Mouse (Mus musculus): ENCODE measurements around the gene Wfdc2. TPM values are rescaled to one million over a fixed set of nuclear protein-coding genes. Genes with fewer than 3 reads are reported as not detected.

Wfdc2 gene
- 1 to 10 TPM in 1 of 4 experiments, under 1 TPM in 3; 0.55 to 1.1 (median 0.84) TPM for total RNA-seq (2022)

DNA sequence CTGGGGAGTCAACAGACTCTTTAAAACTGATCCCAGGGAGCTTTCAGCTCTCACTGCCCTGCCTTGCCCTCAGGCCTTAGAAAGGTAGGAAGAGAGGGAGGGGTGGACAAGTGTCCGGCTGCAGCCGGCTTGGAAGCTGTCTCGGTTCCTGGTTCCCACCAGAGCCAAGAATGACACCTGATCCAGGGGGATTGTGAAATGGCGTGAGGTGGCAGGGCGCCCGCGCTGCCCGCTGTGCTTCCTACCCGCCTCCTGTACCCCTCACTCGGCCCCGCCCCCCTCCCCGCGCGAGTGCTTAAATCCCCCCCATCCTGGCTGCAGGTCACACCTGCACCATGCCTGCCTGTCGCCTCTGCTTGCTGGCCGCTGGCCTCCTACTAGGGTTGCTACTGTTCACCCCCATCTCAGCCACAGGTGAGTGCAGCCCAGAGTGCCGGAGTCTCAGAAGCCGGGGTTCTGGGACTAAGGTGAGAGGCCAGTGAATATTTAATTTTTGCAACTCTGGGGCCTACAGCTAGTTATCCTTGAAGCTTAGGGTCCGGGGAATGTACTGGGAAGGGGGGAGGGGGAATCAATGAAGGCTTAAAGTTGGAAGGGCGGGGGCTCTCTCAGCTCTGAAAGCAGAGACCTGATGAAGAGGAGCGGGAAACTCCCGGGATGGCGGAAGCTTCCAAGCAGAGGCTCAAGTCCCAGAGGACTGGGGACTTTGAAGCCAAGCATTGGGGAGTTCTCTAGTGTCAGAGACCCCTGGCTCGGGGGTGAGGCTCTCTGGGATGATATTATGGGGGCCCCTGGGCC lies at the start of gene Wfdc2:
Gene Wfdc2 (plus strand): TSS at position 23 of the 798 bp plus-strand sequence.
- no peak for DNase-seq (ENCODE audit: low spot score in 2 of 2)

DNA sequence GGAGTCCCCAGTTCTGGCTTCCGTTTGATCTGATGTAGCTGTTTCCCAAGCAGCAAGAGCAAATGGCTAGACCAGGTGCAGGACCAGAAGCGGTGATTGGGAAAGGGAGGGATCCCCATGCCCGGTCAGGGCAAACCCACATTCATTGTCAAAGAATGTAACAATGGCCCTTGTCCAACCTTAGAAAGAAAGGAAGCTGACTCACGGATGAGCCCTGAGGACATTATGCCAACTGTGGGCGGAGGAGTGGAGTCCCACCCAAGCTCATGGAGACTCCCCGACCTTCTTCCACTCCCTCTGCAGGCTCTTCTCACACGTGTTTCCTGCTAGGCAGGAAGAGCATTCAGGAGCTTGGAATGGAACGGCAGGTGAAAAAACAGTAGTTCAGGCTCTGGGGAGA lies 48.8 kb upstream of the Wfdc2 start:
- no peak for DNase-seq (ENCODE audit: low spot score in 2 of 2)

DNA sequence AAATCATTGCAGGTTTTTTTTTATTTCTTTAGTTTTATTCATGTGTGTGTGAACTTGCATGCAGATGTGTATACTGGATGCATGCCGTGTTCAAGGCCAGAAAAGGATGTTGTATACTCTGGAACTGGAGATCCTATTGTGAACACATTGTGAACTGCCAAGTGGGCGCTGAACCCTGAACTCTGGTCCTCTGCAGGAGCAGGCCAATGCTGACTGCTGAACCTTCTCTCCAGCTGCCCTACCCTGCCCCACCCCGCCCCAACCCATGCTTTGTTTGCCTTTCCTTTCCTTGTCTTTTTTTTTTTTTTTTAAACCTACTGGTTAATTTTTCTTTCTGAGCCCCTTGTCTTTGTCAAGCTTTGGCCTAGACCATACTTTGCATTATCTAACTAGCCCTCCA lies 47.3 kb upstream of the Wfdc2 start:
- DNase-seq (ENCODE audit: low spot score in 2 of 2): no peak

DNA sequence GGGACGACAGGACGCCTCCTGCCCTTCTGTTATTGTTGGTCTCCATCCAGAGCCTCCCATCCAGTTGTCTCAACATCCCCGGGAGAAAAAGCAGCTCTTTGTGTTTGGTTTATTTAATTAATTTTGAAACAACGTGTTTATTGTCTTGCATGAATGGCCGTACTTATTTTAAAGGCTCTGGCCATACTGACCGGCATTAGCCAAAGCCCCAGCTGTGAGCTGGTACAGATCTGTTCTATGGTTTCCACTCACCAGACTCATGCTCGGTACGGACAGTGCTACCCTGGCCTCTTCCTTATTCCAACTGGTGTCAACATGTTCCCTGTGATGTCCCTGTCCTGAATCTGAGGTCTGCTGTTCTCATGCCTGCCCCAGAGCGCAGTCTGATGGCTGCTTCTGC lies 46.3 kb upstream of the Wfdc2 start:
- DNase-seq (ENCODE audit: low spot score in 2 of 2): peak in 1 of 2 experiments; percentile 36

DNA sequence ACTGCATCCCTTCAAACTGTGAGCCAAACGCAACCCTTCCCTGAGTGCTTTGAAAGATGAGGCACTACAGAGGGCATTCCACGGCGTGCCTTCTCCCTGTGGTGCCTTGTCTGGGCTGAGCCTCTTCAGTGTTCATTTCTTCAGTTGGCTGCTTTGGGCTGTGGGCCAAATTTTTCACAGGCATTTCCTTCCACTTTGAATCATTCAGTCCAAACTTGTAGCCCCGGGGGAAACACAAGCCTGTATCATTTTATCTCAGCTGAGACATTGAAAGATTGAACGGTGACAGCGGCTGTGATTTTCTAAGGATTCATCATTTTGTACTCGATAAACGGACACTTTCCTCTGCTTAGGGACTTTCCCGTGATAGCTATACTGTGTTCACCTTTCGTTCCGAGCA lies 45.6 kb upstream of the Wfdc2 start:
- no peak for DNase-seq (ENCODE audit: low spot score in 2 of 2)

DNA sequence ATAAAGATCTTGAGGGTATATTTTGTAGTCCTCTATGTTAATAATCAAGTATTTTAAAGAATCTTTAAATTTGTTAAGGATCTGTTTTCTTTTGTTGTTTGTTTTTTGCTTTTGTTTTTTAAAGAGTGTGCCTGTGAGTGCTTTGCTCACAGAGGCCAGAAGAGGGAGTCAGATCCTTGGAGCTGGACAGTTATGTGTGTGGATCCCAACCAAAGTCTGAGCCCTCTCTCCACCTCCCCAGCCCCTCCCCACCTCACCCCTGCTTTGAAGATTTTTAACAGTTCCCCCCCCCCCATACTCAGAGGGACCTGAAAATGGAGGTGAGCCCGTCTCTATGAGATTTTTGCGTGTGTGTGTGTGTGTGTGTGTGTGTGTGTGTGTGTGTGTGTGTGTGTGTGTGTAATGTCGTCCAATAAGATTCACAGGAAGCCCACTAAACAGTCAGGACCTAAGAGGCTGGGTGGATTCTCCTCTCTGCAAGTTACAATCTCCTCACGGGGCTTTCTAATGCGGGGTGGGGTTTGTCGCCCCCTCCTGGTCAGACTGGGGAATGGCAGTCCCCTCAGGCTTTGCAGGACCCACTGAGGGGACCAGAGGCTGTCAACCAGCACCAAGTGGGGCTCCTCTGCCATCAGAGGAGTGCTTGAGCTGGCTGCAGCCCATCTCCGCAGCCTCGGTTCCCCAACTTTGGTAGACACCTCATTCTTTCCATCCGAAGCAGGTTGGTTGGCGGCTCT lies 44.6 kb upstream of the Wfdc2 start:
- peak in 1 of 2 experiments; percentile 58 for DNase-seq (ENCODE audit: low spot score in 2 of 2)

DNA sequence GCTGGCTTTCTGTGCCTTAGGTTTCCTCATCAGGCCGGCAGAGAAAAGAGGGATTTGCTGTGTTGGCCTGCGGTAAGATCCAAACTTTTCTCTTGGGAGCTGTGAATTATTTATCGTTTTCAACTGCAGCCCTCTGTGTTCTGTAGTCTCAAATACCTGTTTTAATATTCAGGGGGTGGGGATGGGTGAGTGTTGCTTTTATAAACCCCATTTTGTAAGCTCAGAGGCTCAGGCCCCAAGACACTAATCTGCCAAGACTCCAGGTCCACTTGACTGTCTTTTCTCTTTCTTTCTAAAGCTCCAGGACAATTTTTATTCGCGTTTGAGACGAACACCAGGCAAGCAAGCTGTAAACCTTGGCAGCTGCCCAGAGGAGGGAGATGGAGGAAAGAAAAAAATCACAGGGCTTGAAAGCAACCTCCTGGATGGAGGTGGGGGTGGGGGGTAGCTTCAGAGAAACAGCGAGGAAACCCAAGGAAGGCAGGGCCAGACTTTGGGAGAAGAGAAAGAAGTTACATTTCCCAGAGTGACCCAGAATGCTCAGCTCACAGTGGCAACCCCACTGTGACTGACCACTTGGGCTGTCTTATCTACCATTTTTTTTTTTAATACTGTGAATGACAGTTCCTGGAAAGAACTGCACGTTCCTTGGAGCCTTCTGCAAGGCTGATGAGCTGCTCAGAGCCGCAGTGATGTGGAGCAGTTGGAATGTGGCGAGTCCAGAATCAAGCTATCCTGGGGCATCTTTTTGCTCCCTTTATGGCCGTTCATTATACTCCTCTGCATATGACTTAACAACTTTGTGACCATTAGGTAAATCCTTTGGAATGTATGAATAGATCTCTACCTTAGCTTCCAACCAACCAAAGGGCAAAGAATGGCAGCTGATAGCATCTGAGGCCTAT lies 43.7 kb upstream of the Wfdc2 start:
- peak in 1 of 2 experiments; percentile 38 for DNase-seq (ENCODE audit: low spot score in 2 of 2)

DNA sequence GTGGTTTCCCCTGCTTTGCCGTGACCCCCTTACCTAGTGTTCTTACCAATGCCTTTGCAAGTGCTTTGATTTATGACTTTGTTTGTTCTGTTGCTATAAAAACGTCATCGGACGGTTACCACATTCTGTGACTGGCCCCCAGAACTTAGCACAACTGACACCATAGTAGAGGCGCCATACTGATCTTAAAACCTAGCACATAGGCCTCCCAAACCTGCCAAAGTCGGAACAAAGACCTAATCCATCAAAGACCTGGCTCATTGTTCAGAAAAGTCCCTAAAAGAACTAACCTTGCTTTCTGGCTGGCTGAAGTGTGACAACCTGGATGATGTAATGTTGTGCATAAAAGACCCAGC lies 43.1 kb upstream of the Wfdc2 start:
- DNase-seq (ENCODE audit: low spot score in 2 of 2): no peak

DNA sequence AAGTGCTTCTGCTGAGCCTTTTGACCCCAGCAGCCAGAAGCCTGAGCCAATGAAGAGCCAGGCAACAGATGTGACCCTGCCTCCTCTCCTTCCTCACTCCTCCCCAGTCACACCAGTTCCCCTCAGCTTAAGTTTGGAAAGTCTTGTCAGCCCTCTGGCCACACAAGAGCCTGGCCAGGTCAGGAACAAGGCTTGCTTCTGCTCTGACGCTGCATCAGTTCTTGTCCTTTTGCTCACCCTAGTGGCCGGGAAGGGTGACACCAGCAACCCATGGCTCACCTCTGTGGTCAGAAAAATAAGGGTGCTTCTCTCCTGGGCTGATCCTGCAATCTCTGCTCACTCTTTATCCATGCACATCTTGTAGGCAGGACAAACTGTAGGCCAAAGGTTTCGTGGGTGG lies 41.4 kb upstream of the Wfdc2 start:
- DNase-seq (ENCODE audit: low spot score in 2 of 2): no peak

DNA sequence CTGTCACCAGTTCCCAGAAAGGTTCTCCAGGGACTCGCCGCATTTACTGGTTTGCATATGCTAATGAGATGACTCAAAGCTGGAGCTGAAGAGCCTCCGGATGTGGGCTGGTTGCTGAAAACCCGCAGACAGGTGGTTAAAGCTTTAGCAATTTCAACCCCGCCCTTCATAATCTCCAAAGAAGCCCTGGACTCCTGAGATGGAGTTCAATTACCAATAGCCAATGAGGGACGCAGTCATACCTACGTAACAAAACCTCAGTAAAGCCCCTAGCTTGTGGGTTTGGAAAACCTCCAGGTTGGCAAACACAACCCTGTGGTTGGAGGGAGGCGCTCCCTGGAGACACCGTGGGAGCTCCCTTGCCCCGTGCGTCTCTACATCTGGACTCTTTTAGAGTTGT lies 40.4 kb upstream of the Wfdc2 start:
- no peak for DNase-seq (ENCODE audit: low spot score in 2 of 2)

DNA sequence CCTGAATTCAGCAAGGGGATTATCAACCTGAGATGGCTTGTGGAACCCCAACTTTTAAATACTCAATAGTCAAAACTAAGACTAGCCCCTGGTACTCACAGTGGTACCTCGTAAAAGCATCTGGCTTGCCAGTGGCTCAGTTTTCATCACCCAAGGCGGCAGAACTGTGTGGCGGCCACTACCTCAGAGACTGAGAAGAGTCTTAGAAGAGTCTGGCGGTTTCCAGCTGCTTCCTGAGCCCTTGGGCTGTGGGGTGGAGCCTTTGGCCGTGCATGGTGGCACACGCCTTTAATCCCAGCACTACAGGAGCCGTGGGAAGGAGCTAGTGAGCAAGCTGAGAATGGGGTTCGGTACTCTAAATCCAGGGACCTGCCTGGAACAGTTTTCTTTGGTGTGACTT lies 39.9 kb upstream of the Wfdc2 start:
- DNase-seq (ENCODE audit: low spot score in 2 of 2): no peak

DNA sequence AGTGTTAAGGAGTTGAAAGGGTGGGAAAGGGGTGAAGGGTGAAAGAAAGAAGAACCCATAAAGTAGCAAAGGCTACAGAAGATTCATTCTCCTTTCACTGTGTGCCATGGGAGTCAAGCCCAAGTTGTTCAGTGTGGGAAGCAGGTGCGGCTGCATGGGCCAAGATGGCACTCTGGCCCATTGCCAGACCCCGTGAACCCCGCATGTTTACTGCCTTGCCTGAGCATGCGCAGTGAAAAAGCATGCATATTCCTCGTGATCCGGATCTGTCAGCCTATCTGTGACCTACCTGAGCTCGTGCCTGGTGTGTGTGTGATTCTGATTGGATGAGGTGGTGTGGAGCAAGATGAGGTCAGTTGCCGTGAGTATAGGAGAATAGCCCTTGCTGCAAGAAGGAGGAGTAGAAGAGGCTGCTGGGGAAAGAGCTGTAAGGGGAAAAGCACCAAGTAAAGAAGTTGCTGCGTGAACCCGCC lies 38.9 kb upstream of the Wfdc2 start:
- DNase-seq (ENCODE audit: low spot score in 2 of 2): no peak

DNA sequence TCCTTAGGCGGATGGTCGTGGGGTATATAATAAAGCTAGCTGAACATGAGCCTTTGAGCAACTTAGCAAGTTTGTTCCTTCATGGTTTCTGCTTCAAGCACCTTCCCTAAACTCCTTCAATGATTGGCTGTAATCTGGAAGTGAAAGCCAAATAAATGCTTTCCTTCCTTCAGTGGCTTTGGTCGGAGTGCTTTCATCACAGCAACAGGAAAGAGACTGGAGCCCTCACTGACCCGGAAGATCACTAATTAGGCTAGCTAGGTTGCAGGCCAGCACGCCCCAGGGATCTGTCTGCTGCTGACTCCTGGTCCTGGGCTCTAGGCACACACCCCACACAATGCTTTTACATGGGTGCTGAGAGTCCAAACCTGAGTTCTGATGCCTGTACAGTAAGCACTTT lies 33.7 kb upstream of the Wfdc2 start:
- no peak for DNase-seq (ENCODE audit: low spot score in 2 of 2)

DNA sequence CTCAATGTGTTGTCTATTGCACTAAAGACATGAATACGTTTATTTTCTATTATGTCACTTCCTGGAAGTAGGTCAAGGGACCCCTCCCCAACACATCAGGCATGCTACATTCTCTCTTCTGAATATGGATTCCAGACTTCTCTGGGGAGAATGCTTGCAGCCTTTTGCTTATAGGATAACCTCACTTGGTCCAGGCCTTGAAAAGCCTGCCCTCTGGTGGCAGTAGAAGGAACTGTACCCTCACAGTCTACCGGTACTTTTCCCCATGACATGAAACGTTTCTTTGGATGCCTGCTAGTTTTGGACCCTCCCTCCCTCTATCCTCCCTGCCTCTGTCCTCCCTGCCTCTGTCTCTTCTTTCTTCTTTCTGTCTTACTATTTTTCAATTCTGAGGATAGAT lies 31.0 kb upstream of the Wfdc2 start:
- peak; percentile 51 to 77 for DNase-seq (ENCODE audit: low spot score in 2 of 2)

DNA sequence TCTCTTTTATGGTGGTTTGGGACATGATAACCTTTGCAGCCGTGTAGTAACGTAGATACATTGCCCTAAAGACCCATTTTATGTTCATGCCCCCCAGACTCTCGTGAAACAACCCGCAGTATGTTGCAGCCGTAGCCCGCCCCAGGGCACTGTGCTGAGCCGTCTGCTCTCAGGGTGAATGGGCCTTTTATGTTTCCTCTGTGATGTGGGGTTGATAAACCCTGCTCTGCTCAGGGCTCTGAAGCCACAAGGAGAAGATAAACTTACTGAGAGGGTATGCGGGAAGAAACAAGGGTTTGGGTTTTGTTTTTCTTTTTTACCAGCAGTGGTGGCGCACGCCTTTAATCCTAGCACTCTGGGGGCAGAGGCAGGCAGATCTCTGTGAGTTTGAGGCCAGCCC lies 27.9 kb upstream of the Wfdc2 start:
- no peak for DNase-seq (ENCODE audit: low spot score in 2 of 2)

DNA sequence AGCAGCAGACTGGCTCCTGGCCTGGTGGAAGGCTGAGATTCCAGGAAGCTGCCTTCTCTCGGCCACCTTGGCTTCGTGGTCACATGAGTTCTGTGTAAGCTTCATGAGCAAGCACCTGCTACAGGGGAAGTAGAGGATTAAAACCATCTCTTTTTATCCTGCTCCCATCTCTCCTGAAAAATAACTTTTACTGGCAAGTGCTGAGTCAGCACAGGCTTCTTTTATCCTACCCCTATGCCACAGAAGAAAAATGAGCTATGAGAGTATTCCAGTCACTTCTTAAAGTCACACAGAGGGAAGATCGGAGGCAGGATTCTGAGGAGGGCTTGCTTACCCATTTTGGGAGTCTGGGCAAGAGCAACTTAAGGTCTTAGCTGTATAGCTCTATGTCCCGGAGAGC lies 25.2 kb upstream of the Wfdc2 start:
- no peak for DNase-seq (ENCODE audit: low spot score in 2 of 2)

DNA sequence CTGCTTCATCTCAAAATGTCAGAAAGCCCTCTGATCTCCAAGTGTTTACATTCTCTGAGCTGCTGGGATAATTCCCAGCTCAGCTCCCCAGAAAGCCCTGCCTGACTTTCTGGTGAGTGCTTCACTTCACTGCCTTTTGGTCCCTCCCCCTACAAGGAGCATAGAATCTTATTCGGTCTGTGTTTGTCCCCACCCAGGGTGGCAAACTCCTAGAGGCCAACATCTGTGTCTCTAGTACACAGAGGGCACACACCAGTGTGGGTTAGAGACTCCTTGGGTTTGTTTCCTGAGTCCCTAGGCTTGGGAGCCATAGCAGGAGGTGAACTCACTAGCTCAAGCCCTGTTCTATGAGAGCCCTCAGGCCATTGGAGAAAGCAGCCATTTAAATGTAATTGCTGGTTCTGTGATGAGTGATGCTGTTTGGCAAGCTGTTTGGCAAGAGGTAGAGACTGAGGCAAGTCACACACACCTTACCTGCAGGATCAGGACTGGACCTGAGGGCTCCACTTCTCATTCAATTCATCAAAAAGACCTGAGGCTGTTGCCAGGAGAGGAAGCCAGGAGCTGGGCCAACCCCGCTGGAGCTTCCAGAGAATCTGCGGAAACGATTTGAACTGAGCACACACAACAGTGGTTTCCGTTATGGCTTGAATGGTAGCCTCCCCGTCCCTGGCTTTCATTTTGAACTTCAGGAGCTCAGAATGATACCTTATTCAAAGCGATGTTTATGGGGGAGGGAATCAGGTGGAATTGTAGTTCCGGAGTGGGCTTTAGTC lies 21.4 kb upstream of the Wfdc2 start:
- DNase-seq (ENCODE audit: low spot score in 2 of 2): no peak

DNA sequence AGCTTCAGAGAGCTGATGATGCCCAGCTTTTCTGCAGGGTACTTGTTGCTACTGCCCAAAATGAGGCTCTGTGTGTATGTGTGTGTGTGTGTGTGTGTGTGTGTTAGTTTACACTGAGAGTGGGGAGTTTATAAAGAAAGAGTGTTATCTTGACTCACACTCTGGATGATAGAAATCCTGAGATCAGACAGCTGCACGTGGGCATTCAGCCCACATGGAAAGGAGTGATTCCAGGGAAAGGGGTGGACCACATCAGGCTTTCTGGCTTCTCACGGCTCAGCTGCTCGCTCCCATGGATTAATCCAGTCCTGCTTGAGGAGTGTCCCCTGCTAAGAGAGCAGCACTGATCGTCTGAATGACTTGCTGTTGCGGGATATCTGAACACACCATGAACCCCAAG lies 20.1 kb upstream of the Wfdc2 start:
- peak; percentile 53 to 55 for DNase-seq (ENCODE audit: low spot score in 2 of 2)

DNA sequence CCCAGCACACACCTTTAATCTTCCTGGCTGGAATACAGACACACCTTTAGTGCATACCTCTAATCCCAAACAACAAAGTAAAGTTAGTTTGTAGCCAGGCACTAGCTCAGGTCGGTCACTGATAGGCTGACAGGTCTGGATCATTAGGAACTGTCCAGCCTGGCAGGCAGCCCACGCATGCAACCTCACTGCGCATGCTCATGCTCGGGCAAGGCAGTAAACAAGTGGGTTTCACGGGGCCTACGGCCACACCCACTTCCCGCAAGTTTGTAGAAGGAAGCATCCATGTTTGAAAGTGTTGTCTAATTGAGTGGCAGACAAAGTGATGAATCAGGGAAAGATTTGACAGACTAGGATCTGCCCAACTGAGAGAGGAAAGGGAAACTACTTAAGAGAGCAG lies 19.6 kb upstream of the Wfdc2 start:
- no peak for DNase-seq (ENCODE audit: low spot score in 2 of 2)

DNA sequence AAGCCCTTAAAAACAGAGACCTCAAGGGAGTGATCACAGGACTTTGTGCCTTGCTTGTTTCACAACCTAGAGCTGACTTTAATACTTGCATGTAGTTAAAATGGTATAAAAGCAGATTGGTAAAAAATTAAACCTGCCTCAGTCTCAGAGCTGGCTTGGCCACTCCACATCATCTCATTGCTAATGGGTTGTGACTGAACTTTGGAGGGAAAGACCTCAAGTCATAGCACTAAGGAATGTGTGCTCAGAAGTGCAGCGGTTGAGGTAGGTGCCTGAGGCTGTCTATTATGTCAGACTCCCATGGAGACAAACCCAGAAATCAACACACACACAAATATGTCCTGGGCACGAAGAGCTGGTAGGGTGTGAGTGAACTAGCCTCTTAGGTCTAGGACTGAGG lies 18.5 kb upstream of the Wfdc2 start:
- DNase-seq (ENCODE audit: low spot score in 2 of 2): no peak

DNA sequence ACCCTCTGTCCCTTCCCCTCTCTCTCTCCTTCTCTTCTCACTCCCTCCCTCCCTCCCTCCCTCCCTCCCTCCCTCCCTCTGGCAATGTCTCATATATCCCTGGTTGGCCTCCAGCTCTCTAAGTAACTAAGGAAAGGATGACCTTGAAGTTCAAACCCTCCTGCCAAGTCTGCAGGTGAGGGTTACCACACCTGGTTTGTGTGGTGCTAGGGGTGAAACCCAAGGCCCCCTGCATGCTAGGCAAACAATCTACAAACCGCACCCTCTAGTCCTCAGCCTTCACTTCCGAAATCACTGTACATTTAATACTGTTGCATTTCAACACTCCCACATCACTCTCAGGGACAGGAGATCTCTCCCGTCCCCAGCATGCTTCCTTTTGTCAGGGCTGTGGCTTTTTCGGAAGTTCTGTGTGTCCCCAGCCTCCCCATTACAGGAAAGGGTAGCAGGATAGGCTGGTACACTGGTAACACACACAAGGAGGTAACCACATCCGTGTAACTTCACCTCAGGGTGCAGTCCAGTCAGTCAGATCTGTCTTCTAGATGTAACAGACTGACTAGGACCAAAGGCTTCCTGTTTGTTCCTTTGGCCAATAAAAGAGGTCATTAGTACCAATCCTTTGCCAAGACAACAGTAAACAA lies 17.6 kb upstream of the Wfdc2 start:
- DNase-seq (ENCODE audit: low spot score in 2 of 2): no peak

Data from layer of hippocampus, adult 8-10 months (tissue).